Mouse (Mus musculus) CH12.LX (cell line): ENCODE measurements at regions not wholly inside any gene's neighbourhood (a gene's known extent, or its start where the extent isn't known, plus 50 kb on each side); places are given as distances from the start of the nearest gene placed in this dataset.

Experiments used
- DNase-seq: peaks from one replicate; pipeline ENCODE4 v3.0.0-alpha.2; 2013; ENCODE audit errors: extremely low read depth
- H3K27ac ChIP-seq: 2 replicates; pipeline ENCODE4 v1.5.1; 2012; ENCODE audit warnings: low read depth, mild to moderate bottlenecking, control low read depth, moderate library complexity; ENCODE audit not compliant: insufficient read depth
- H3K27me3 ChIP-seq: replicated peaks from 2 replicates; pipeline ENCODE3; 2012; ENCODE audit warnings: inconsistent platforms
- H3K36me3 ChIP-seq, 2 experiments: replicated peaks in 1 of 2; 2 replicates each; pipeline versions ENCODE3 to v1.6.1; 2012; ENCODE audit warnings: inconsistent platforms in 1 of 2, low read length in 1 of 2, mild to moderate bottlenecking in 1 of 2, mixed read lengths in 1 of 2, moderate library complexity in 1 of 2; ENCODE audit not compliant: control insufficient read depth in 1 of 2, insufficient read depth in 1 of 2
- H3K4me1 ChIP-seq, 2 experiments: 2 replicates each; pipeline ENCODE4 v1.6.1; 2012; ENCODE audit warnings: inconsistent platforms in 1 of 2, moderate library complexity in 1 of 2; ENCODE audit not compliant: insufficient read depth in 2 of 2, control insufficient read depth in 1 of 2
- H3K4me2 ChIP-seq: 2 replicates; pipeline ENCODE4 v1.6.1; 2012; ENCODE audit warnings: low read depth, mild to moderate bottlenecking, control low read depth; ENCODE audit not compliant: poor library complexity, insufficient read depth, severe bottlenecking
- H3K4me3 ChIP-seq, 3 experiments: fragments of 150-350 bp in 1 of 3; sonication (generic) in 1 of 3; replicated peaks in 1 of 3; 2 replicates each; pipeline versions ENCODE3 to v1.5.1; 2011 to 2012; ENCODE audit warnings: low read depth in 2 of 3, low read length in 2 of 3, mild to moderate bottlenecking in 2 of 3, moderate library complexity in 2 of 3, control low read depth in 1 of 3, improper control_type of control experiment in 1 of 3, inconsistent platforms in 1 of 3, mixed read lengths in 1 of 3; ENCODE audit not compliant: poor library complexity in 1 of 3
- H3K79me2 ChIP-seq: replicated peaks from 2 replicates; pipeline ENCODE4 v1.6.1; 2012; ENCODE audit warnings: mild to moderate bottlenecking, moderate library complexity; ENCODE audit not compliant: control insufficient read depth, poor library complexity, insufficient read depth, severe bottlenecking; ENCODE audit errors: extremely low read depth
- H3K9ac ChIP-seq: 2 replicates; pipeline ENCODE4 v1.6.1; 2012; ENCODE audit warnings: low read depth, mild to moderate bottlenecking, control low read depth, moderate library complexity; ENCODE audit not compliant: insufficient read depth
- H3K9me3 ChIP-seq: replicated peaks from 2 replicates; pipeline ENCODE3; 2012; ENCODE audit warnings: low read length, inconsistent platforms, mixed read lengths
- BHLHE40 ChIP-seq: IDR thresholded peaks from 2 replicates; pipeline ENCODE4 v1.6.1; 2011; ENCODE audit warnings: mild to moderate bottlenecking, low read depth, low read length, improper control_type of control experiment
- CHD2 ChIP-seq: IDR thresholded peaks from 2 replicates; pipeline ENCODE4 v1.6.1; 2011; ENCODE audit warnings: low read length, improper control_type of control experiment
- CTCF ChIP-seq, 2 experiments: IDR thresholded peaks in 1 of 2; conservative IDR thresholded peaks in 1 of 2; 2 replicates each; pipeline ENCODE4 v1.5.1; 2011 to 2012; ENCODE audit warnings: low read depth in 2 of 2, low read length in 2 of 2, improper control_type of control experiment in 1 of 2, inconsistent platforms in 1 of 2, mild to moderate bottlenecking in 1 of 2, moderate library complexity in 1 of 2
- E2F4 ChIP-seq: IDR thresholded peaks from 2 replicates; pipeline ENCODE4 v1.6.1; 2011; ENCODE audit warnings: low read depth, low read length, improper control_type of control experiment; ENCODE audit not compliant: insufficient replicate concordance
- ELF1 ChIP-seq: IDR thresholded peaks from 2 replicates; pipeline ENCODE4 v1.6.1; 2014; ENCODE audit warnings: low read depth, mild to moderate bottlenecking, inconsistent platforms, low read length, improper control_type of control experiment
- ETS1 ChIP-seq: conservative IDR thresholded peaks from 2 replicates; pipeline ENCODE4 v1.6.1; 2012; ENCODE audit warnings: low read depth, mild to moderate bottlenecking, inconsistent platforms, low read length, improper control_type of control experiment, moderate library complexity
- HCFC1 ChIP-seq: IDR thresholded peaks from 2 replicates; pipeline ENCODE4 v1.6.1; 2012; ENCODE audit warnings: low read depth, mild to moderate bottlenecking, inconsistent platforms, low read length, improper control_type of control experiment
- JUN ChIP-seq: IDR thresholded peaks from 2 replicates; pipeline ENCODE4 v1.6.1; 2011; ENCODE audit warnings: low read depth, mild to moderate bottlenecking, low read length, improper control_type of control experiment, moderate library complexity; ENCODE audit not compliant: insufficient read depth
- JUND ChIP-seq: conservative IDR thresholded peaks from 2 replicates; pipeline ENCODE4 v1.6.1; 2011; ENCODE audit warnings: low read depth, low read length, improper control_type of control experiment
- KAT2A ChIP-seq: IDR thresholded peaks from 2 replicates; pipeline ENCODE4 v1.6.1; 2012; ENCODE audit warnings: low read length, improper control_type of control experiment, inconsistent platforms; ENCODE audit not compliant: insufficient replicate concordance
- MAX ChIP-seq: IDR thresholded peaks from 2 replicates; pipeline ENCODE4 v1.6.1; 2011; ENCODE audit warnings: low read length, improper control_type of control experiment
- MYC ChIP-seq: IDR thresholded peaks from 2 replicates; pipeline ENCODE4 v1.6.1; 2011; ENCODE audit warnings: low read depth, mild to moderate bottlenecking, improper control_type of control experiment, low read length
- NELFE ChIP-seq: IDR thresholded peaks from 2 replicates; pipeline ENCODE4 v1.6.1; 2011; ENCODE audit warnings: low read depth, low read length, improper control_type of control experiment
- POLR2AphosphoS2 ChIP-seq: IDR thresholded peaks from 2 replicates; pipeline ENCODE4 v1.6.1; 2011; ENCODE audit warnings: low read depth, low read length, improper control_type of control experiment
- RCOR1 ChIP-seq: conservative IDR thresholded peaks from 2 replicates; pipeline ENCODE4 v1.6.1; 2012; ENCODE audit warnings: low read depth, mild to moderate bottlenecking, inconsistent platforms, low read length, improper control_type of control experiment
- USF2 ChIP-seq: conservative IDR thresholded peaks from 2 replicates; pipeline ENCODE4 v1.6.1; 2011; ENCODE audit warnings: low read depth, low read length, improper control_type of control experiment
- ZNF384 ChIP-seq: IDR thresholded peaks from 2 replicates; pipeline ENCODE4 v1.6.1; 2012; ENCODE audit warnings: low read depth, low read length, improper control_type of control experiment, inconsistent platforms
- dilution Hi-C: fragments of 300-500 bp; cut with MboI; formaldehyde crosslinking; loops from 2 replicates; pipeline ENCODE4 v1.14.3; 2020; ENCODE audit warnings: low sequenced_read_pairs; ENCODE audit not compliant: extremely low pct_unique_long_range_greater_than_20kb, extremely low pct_ligation_motif_present
- in situ Hi-C: fragments of 300-500 bp; cut with MboI; formaldehyde crosslinking; loops from 3 replicates; pipeline ENCODE4 v1.14.3; 2019; ENCODE audit warnings: low sequenced_read_pairs, low pct_ligation_motif_present, low pct_unique_long_range_greater_than_20kb, mixed read lengths

- dilution Hi-C loops: no loop called here
- in situ Hi-C loops: no loop called here
- H3K27ac ChIP-seq: no peak overlapping the region
- H3K4me1 ChIP-seq: no peaks in the 10 kb centered on the region
- H3K79me2 ChIP-seq: no peaks in the 10 kb centered on the region
- peaks cover 70% of the 10 kb centered on the region for H3K27me3 ChIP-seq
- H3K36me3 ChIP-seq: no peaks in the 10 kb centered on the region
- no peak for DNase-seq
- TF ChIP-seq E2F4 (no peak), MYC (no peak), BHLHE40 (no peak), JUND (no peak), CHD2 (no peak), JUN (no peak), RCOR1 (no peak), ETS1 (no peak), MAX (no peak), HCFC1 (no peak), USF2 (no peak), KAT2A (no peak), NELFE (no peak), ZNF384 (no peak), ELF1 (no peak)
- no peaks in the 10 kb centered on the region for H3K9me3 ChIP-seq
- H3K9ac ChIP-seq: no peak overlapping the region
- no peak overlapping the region for H3K4me3 ChIP-seq
- no peak overlapping the region for H3K4me2 ChIP-seq
Observed at GRCm38 (mm10) chr2:172615582-172615981, 66.2 kb downstream of the Tfap2c start.

- Histone ChIP-seq H3K9ac (no peak overlapping the region), H3K4me3 (no peak overlapping the region), H3K4me1 (no peaks in the 10 kb centered on the region), H3K9me3 (no peaks in the 10 kb centered on the region), H3K36me3 (no peaks in the 10 kb centered on the region), H3K79me2 (no peaks in the 10 kb centered on the region), H3K4me2 (no peak overlapping the region), H3K27ac (no peak overlapping the region), H3K27me3 (peaks cover 65% of the 10 kb centered on the region)
- dilution Hi-C loops (no loop called here), in situ Hi-C loops (no loop called here)
- TF ChIP-seq RCOR1 (no peak), ZNF384 (no peak), POLR2AphosphoS2 (no peak), CTCF (conservative IDR thresholded peaks at IDR 0.05 in 1 of 2, IDR thresholded peaks at IDR 0.05 in 1 of 2; ENCODE audit: low read depth in 2 of 2, low read length in 2 of 2) (no peak)
- DNase-seq: no peak
Observed at GRCm38 (mm10) chr2:172619168-172619567, 69.8 kb downstream of the Tfap2c start.
